Mouse (Mus musculus) telencephalon, adult 2 months (tissue): Measurements from ENCODE around the gene Igsf9.

Experiments used
- DNase-seq: peaks from one replicate; pipeline ENCODE4 v3.0.0-alpha.2; 2011; ENCODE audit warnings: low read depth, low spot score

Gene Igsf9

DNA sequence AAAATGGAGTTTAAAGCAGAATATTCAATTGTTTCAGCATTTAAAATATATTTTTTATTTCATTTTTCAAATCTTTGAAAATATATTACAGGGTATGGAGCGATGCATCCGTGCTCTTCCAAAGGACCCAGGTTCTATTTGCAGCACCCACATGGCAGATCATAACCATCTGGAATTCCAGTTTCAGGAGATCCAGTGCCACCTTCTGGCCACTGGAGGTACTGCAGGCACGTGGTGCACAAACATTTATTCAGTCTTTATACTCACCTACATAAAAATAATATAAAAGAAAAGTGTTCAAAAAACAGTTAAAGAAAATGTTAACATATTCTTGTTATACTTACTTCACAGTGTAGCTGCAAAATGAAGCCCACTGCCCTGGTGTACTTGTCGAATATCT lies 36.4 kb downstream of the Igsf9 start:
- no peak for DNase-seq

- no peak for DNase-seq
Measured at GRCm38 (mm10) chr1:172519644-172520043, 38.1 kb downstream of the Igsf9 start.

GRCm38 (mm10) chr1:172520576-172521440 lies 39.2 kb downstream of the Igsf9 start, which contains the start of gene Cfap45:
Gene Cfap45, plus strand, starts transcription at chr1:172520801.
- DNase-seq = peak; percentile 77

- DNase-seq = no peak
Measured at GRCm38 (mm10) chr1:172522524-172522923, 40.9 kb downstream of the Igsf9 start.

DNA sequence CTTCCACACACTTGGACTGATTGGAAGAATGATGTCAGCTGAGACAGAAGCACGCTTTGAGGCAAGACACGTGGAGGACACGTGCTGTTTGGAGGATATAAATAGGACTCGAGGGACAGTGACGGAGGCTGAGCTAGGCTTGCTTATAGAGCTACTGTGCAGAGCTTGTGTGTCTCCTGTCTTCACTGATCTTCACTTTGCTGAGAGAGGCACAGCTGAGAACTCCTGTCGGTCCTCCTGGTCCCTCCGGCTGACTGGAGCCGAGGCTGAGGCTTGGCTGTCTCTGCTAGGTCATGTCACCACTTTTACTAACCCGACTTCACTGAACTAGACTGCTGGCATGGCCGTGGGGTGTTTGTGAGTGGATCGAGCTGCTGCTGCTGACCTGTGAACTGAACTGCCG lies 42.1 kb downstream of the Igsf9 start:
- DNase-seq = no peak

DNA sequence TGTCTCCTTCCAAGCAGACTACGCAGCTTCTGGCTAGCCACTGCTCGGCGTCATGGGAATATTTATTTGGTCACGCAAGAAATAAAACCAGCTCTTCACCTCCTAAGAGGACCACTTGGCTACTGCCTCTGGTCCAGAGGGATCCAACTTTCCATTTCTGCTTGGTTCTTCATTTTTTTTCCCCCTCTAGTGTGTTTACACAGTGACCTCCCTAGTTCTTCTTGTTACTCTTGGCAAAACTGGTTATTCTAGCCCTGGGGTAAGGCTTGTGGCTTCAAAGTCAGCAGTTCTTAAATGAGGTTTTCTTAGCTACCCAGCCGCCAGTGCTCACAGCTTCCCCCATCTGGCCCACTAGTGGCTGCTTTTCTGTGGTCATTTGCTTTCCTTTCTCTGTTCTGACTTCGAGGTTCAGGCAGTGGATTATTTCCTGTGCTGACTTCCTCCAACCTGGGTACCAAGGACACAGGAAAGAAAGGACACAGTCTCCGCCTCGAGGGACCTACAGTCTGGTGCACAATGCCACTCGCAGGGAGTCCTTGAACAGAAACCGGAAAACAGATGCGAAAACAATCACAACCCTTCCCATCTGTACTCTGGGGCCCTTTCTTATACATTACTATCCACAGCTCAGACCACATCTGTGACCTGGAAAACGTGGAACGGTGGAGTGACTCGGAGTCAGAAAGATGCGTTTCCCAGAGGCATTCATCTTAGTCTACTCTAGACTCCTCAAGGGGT lies 43.6 kb downstream of the Igsf9 start:
- DNase-seq = peak; percentile 41

DNA sequence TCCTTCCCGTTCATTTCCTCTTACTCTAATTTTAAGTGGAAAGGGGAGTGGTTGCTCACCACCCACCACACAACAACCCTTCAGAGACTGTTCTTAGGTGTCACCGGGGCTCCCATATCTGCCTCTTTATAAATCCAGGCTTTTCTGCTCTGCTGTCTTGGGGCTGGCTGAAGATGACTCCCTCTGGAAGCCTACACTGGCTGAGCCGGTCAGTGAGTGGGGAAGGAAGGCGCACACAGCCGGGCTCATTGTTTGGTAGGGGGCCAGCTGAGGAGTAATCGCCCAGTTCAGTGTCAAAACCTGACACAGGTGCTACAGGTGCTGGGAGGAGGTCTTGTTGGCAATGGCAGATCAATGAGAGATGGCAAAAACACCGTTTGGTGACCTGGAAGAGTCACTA lies 44.4 kb downstream of the Igsf9 start:
- no peak for DNase-seq

DNA sequence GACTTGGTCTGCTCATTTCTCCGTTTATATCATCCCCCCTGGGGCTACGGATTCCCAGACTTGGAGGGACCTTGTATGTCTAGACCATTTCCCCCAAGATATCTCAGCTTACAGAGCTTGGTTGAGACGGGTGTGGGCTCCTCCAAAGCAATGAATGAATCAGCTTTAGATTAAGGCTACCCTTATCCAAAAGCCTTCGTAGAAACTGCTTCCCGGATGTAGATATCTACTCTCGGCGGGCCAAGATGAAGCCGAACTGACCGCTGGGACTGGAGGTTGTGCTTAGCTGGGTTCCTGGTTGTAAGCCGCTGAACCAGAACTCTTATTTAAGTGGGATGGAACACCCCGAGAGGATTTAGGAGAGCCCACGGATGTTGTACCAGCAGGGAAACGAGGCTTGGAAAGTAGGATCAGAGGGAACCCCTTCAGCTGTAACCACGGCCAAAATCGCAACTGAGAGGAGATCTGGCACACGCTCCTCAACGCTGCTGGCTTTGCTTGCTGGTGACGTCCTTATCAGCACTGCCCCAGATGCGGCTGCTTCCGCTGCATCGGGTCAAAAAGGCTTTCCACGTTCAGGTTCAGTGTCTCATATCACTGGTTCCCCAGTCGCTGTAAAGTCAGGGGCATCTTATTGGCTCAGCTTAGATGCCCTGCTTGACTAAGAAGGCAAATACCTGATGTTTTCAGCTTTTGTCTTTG lies 44.9 kb downstream of the Igsf9 start:
- DNase-seq = no peak

DNA sequence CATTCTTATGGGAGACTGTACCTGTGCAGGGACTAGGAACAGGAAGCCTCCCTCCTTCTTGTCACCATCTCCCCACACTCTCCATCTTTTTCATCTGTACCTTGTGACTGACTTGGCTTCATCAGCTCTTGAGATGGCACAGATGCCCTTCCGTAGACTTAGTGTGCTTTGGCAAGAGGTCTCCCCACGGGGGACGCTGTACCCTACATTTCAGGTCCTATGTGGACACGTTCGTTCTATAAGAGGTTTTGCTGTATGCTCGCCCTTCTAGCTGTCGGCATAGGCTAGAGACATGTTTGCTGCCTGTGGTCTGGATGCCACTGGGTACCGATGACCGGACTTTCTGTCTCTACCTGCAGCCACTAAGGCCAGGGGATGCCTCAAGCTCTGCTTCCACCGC lies 45.8 kb downstream of the Igsf9 start:
- no peak for DNase-seq

- DNase-seq = peak; percentile 49
Measured at GRCm38 (mm10) chr1:172528701-172529100, 47.1 kb downstream of the Igsf9 start.

- no peak for DNase-seq
Measured at GRCm38 (mm10) chr1:172530544-172531220, 49.1 kb downstream of the Igsf9 start.

GRCm38 (mm10) chr1:172532551-172532950 lies 51.0 kb downstream of the Igsf9 start:
- no peak for DNase-seq

GRCm38 (mm10) chr1:172535116-172535515 lies 53.5 kb downstream of the Igsf9 start:
- DNase-seq = no peak

DNA sequence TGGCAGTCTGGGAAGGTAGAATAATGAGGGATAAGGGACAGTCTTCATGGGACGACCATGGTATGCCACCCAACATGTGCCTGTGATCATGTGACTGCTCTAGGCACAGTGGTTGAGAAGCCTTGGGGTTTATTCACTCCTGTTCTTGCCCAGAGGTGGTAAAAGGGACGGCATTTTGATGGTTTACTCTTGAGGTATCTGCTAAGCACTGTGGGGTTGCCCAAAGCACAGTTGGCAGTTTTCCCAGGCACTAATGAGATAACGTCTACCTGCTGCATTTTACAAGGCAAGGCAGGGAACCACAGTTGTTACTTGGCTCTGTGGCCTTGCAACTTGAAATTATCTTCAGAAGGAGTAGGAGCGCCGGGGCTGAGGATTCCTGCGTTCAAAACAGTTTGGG lies 58.2 kb downstream of the Igsf9 start:
- DNase-seq = no peak

DNA sequence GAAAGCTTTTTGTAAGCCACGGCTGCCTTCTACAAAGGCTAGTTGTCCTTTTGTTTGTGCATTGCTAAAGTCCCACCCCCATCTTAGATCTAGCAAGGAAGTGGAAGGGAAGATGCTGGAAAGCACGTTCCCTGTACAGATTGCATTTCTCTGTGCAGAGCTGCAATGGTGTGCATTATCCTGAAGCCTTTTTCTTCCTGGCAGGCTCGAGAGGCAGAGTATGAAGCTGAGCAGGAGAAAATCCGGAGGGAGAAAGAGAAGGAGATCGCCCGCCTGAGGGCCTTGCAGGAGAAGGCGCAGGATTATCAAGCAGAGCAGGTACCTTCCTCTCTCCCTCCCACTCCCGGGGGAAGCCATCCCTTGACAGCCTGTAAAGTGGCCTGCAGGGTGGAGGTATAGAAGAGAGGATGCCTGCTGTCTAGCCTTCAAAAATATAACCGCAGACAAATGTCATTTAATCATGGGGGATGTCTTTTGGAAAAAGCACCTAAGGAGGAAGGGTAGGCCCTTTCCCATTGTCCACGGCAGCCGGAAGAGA lies 58.8 kb downstream of the Igsf9 start:
- no peak for DNase-seq

GRCm38 (mm10) chr1:172546062-172546461 lies 64.5 kb downstream of the Igsf9 start:
- DNase-seq = no peak
